Mouse (Mus musculus): ENCODE measurements around the gene Krtap4-16.

GRCm38 (mm10) chr11:99854121-99854520 lies 2.7 kb upstream of the Krtap4-16 start:
- TF ChIP-seq CTCF (IDR thresholded peaks at IDR 0.05; ENCODE audit: control insufficient read depth, insufficient read depth, low read length) (no peak), POLR2A (IDR thresholded peaks at IDR 0.05; ENCODE audit: borderline replicate concordance, control insufficient read depth, low read depth, low read length) (no peak)

Data from bone marrow, adult 2 months (tissue).